Mouse (Mus musculus): Measurements from ENCODE around the gene Fcrl1.
A peak's percentile ranks its signal among the peaks of the same experiment; 100 is the strongest.
"Not testable (repeated sequence)": the region's sequence is repeated elsewhere in the genome, so short reads cannot be mapped to it uniquely, and the experiment has no call there.

Gene Fcrl1

GRCm38 (mm10) chr3:87376195-87377165 is at the start of gene Fcrl1:
Gene Fcrl1 (plus strand): TSS chr3:87376387.
- DNase-seq (ENCODE audit: low spot score), result peak; percentile 68

- DNase-seq (ENCODE audit: low spot score), result no peak
Observed at GRCm38 (mm10) chr3:87337899-87338298, 38.3 kb upstream of the Fcrl1 start.

DNA sequence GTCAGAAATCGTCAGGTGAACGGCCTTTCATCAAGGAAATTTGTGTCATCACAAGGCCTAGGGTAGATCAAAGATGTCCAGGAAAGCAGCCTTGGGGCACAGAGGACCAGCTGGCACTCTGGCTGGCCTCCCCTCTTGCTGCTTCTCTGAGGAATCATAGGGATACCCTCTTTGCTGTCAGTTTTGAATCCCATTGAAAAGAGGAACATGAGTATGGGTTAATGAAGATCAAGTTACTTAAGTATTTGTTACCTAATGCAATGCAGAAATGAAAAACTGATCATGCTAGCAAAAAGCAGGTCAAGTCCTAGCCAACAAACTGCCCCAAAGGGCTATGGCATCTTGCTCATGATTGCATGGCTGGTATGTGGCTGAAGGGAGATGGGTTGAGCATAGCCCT is 25.2 kb upstream of the Fcrl1 start:
- DNase-seq (ENCODE audit: low spot score), result not testable (repeated sequence)

- no peak for DNase-seq (ENCODE audit: low spot score)
Observed at GRCm38 (mm10) chr3:87357581-87357980, 18.6 kb upstream of the Fcrl1 start, which contains the start of gene Cd5l. Gene Cd5l (plus strand): TSS chr3:87357881.

DNA sequence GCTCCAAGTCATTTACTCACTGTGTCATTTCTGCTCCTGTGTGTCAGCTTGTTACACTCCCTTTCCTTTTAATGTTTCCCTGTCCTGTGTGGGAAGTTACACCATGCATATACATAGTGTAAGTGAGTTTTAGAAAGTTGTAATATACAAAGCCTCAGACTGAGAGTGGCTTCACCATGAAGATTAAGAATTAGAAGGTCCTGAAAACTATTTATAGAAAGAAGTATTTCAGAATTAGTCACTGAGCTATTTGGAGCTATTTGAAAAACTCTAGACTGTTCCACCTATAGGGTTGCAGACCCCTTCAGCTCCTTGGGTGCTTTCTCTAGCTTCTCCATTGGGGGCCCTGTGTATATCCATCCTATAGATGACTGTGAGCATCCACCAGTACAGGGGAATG is 17.0 kb upstream of the Fcrl1 start:
- DNase-seq (ENCODE audit: low spot score), result no peak

- DNase-seq (ENCODE audit: low spot score), result no peak
Observed at GRCm38 (mm10) chr3:87360466-87360865, 15.7 kb upstream of the Fcrl1 start.

DNA sequence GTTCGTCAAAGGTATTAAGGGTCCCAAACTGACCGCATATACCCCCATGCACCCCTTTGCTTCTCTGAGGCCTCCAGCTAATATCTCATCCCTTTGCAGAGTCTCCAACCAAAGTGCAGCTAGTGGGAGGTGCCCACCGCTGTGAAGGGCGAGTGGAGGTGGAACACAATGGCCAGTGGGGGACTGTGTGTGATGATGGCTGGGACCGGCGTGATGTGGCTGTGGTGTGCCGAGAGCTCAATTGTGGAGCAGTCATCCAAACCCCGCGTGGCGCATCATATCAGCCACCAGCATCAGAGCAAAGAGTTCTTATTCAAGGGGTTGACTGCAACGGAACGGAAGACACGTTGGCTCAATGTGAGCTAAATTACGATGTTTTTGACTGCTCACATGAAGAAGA is 10.5 kb upstream of the Fcrl1 start:
- DNase-seq (ENCODE audit: low spot score), result no peak

DNA sequence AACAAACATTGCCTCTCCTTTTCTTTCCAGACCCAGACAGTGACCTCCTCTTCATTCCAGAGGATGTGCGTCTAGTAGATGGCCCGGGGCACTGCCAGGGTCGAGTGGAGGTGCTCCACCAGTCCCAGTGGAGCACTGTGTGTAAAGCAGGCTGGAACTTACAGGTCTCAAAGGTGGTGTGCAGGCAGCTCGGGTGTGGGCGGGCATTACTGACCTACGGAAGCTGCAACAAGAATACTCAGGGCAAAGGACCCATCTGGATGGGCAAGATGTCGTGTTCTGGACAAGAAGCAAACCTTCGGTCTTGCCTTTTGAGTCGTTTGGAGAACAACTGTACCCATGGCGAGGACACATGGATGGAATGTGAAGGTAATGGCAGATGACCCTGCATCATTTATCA is 8.7 kb upstream of the Fcrl1 start:
- DNase-seq (ENCODE audit: low spot score), result no peak

GRCm38 (mm10) chr3:87369181-87369580 is 7.0 kb upstream of the Fcrl1 start:
- DNase-seq (ENCODE audit: low spot score), result no peak

GRCm38 (mm10) chr3:87377228-87377627 is 1.0 kb downstream of the Fcrl1 start:
- peak; percentile 33 for DNase-seq (ENCODE audit: low spot score)

- DNase-seq (ENCODE audit: low spot score), result peak; percentile 17
Observed at GRCm38 (mm10) chr3:87377719-87378118, 1.5 kb downstream of the Fcrl1 start.

- not testable (repeated sequence) for DNase-seq (ENCODE audit: low spot score)
Observed at GRCm38 (mm10) chr3:87379641-87380315, 3.6 kb downstream of the Fcrl1 start.

DNA sequence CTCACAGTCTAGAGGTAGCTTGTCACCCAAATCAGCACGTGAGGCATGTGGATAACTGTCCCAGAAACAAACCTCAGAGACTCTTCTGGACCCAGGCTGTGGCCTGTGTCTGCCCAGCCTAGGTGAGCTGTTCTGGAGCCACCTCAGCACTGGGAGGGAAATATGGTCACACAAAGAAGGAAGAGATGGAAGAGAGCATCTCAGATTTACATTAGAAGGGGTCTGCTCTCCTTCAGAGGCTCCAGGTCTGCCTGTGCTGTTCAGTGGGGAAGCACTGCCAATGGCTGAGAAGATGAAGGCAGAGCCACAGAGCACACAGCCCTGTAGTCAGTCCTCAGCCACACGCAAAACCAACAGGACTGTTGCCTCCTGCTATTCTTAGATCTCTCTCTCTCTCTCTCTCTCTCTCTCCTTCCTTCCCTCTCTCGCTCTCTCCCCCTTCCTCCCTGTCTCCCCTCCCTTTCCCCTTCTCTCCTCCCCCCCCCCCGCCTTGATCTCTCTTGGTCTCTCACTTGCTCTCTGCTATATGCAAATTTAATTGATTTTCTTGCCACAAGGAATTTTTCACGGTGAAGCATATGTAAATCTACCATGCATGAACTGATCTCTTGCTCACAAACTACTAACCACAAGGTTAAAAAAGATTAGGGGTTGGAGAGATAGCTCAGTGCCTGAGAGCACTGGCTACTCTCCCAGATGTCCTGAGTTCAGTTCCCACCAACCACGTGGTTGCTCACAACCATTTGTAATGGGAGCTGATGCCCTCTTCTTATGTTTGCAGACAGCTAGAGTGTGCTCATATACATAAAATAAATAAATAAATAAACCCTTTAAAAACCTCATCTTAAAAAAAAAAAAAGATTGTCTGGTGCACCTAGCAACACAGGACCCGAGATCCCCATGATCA is 5.9 kb downstream of the Fcrl1 start:
- DNase-seq (ENCODE audit: low spot score), result no peak

- no peak for DNase-seq (ENCODE audit: low spot score)
Observed at GRCm38 (mm10) chr3:87383308-87383707, 7.1 kb downstream of the Fcrl1 start.

- DNase-seq (ENCODE audit: low spot score), result no peak
Observed at GRCm38 (mm10) chr3:87385105-87385504, 8.9 kb downstream of the Fcrl1 start.

DNA sequence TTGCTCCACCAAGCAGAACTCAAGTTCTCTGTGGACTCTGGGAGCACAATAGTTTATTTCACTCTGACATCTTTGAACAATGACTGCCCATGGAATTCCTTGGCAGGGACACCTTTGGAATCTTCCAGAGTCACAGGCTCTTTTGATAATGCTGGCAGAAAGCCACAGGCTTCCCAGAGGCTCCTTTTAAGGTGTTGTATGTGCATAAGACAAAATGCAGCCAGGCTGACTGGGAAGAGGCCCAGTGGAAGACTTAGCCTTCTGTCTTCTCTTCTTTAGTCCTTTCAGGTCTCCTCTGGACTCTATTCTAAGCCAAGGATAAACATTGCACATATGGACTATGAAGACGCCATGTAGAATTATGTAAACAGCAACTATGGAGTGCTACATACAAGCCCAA is 14.7 kb downstream of the Fcrl1 start:
- DNase-seq (ENCODE audit: low spot score), result no peak

GRCm38 (mm10) chr3:87398809-87399208 is 22.6 kb downstream of the Fcrl1 start:
- DNase-seq (ENCODE audit: low spot score), result no peak

DNA sequence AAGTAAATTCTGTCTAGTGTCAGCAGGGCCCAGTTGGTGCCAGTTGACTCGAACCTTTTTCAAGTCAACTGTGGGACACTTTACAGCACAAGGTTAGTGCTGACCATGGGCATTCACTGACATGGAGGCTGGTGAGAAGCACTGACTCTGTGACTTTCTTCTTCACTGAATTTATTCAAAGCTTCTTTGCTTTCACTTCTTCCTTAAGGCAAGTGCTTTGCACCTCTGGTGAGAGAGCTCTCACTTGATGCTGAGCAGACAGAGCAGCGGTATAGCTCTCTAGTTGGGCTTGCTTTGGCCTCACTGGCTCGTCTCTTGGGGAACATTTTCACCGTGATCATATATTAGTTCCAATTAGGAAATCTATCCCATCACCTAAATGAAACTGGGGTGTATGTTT is 23.7 kb downstream of the Fcrl1 start:
- no peak for DNase-seq (ENCODE audit: low spot score)

DNA sequence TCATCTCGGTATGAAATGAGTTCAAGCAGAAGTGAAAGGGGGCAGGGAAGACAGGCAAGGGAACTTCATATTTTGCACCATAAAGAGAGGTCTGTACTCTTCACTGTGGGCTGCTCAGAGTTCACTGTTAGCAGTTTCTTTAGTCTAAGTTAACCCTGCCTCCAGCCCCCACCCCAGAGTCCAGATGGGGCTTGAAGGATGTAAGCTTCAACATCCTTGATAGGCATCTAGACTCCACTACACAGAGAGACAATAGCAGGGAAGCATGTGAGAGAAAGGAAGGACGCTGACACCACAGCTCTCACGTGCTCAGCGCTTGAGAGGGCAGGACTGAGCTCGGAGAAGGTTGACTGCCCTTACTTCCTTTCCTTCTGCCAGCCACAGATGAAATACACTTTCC is 25.1 kb downstream of the Fcrl1 start:
- no peak for DNase-seq (ENCODE audit: low spot score)

DNA sequence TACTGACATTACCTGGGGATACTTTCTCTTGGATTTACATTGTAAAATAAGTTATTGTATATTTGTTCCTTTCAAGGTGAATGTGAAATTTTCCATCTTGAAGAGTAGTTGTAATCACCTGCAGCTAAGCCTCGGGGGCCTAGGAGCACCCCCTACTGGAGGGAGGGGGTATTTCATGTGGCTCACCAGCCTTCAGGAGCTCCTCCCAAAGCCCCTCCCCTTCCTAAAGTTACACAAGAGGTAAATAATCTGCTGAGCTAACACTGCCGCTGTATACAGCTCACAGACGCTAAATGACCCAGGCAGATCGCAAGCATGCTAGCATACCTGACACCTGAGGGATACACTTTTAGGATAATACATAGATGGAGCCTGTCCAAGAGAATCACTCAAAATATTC is 32.0 kb downstream of the Fcrl1 start:
- peak; percentile 32 for DNase-seq (ENCODE audit: low spot score)

GRCm38 (mm10) chr3:87409196-87409935 is 33.2 kb downstream of the Fcrl1 start:
- no peak for DNase-seq (ENCODE audit: low spot score)
